Mouse (Mus musculus): ENCODE measurements around the gene Pip5k1a. TPM values are rescaled to one million over a fixed set of nuclear protein-coding genes. Genes with fewer than 3 reads are reported as not detected.
"Not testable (repeated sequence)": the region's sequence is repeated elsewhere in the genome, so short reads cannot be mapped to it uniquely, and the experiment has no call there.

Pip5k1a gene
- polyA plus RNA-seq, 1 experiment from 2014 or later, result 14.6 TPM

- Histone ChIP-seq H3K27me3 (ENCODE audit: control insufficient read depth, insufficient read depth, low read length) (no peaks in the 10 kb centered on the region), H3K4me2 (replicated peaks; ENCODE audit: low read depth, low read length) (no peak overlapping the region), H3K4me1 (ENCODE audit: control insufficient read depth, insufficient read depth, low read length) (peaks cover 12% of the 10 kb centered on the region; the same call in 1 of the 2 replicates), H3K9ac (replicated peaks; ENCODE audit: low read depth, low read length) (no peak overlapping the region), H3K9me3 (ENCODE audit: control insufficient read depth, low read depth, low read length) (no peaks in the 10 kb centered on the region), H3K4me3 (ENCODE audit: low read depth, low read length) (no peak overlapping the region), H3K27ac (ENCODE audit: low read length) (no peak overlapping the region), H3K36me3 (ENCODE audit: control insufficient read depth, insufficient read depth, low read length) (peaks cover 17% of the 10 kb centered on the region)
- ATAC-seq (ENCODE audit: insufficient number of reproducible peaks, insufficient read depth, low FRiP score, low read depth), result no peak
- 34% methylated on average over 5 of the region's 5 CpGs for WGBS
Measured at GRCm38 (mm10) chr3:95027701-95028100, 79.0 kb downstream of the Pip5k1a start.

DNA sequence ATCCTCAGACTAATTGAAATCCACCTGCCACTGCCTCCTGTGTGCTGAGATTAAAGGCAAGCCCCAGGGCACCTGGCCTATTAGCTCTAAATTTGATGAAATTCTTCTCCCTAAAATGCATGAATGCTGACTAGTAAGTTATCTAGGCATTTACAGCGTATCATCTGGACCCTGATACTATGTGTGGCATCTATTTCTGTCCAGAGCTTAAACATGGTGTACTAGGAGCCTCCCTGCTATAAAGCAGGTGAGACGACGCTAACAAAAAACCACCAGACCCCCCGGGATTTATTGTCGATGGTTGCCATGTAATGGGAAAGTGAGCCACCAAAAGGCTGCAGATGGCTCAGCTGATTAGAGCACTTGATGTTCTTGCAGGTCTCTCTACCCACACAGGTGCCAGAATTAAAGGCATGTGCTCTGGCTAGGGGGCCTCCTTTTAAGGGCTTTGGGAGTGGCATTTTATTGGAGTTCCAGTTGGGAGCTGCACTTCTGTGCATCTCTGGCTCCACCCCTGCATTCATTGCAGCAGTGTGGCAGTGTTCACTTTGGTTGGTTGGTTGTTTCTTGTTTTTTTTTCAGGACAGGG lies 79.6 kb downstream of the Pip5k1a start:
- Histone ChIP-seq H3K9me3 (ENCODE audit: control insufficient read depth, low read depth, low read length) (no peaks in the 10 kb centered on the region), H3K36me3 (ENCODE audit: control insufficient read depth, insufficient read depth, low read length) (peaks cover 12% of the 10 kb centered on the region), H3K4me1 (ENCODE audit: control insufficient read depth, insufficient read depth, low read length) (peaks cover 12% of the 10 kb centered on the region; the same call in 1 of the 2 replicates), H3K27me3 (ENCODE audit: control insufficient read depth, insufficient read depth, low read length) (no peaks in the 10 kb centered on the region), H3K27ac (ENCODE audit: low read length) (no peak overlapping the region), H3K4me3 (ENCODE audit: low read depth, low read length) (no peak overlapping the region), H3K4me2 (replicated peaks; ENCODE audit: low read depth, low read length) (no peak overlapping the region), H3K9ac (replicated peaks; ENCODE audit: low read depth, low read length) (no peak overlapping the region)
- ATAC-seq (ENCODE audit: insufficient number of reproducible peaks, insufficient read depth, low FRiP score, low read depth), result no peak
- 62% methylated on average over 5 of the region's 5 CpGs for WGBS

DNA sequence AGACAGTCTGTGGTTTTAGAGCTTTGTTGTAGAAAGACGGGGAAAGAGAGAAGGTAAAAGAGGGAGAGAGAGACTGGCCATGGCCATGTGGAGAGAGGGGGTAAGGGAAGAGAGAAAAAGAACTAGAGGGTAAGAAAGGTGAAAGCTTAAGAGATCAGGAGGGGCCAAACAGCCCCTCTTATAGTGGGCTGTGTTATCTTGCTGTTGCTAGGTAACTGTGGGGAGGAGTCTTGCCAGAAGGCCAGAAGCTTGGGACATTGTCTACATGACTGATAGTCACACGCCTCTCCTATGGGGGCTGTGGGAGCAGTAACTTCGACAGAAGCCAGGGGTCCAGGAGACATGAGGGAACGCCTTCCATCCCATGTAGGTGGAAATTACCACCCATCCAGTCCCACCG lies 81.5 kb downstream of the Pip5k1a start:
- H3K27ac ChIP-seq (ENCODE audit: low read length), result no peak overlapping the region
- WGBS, result 25% methylated on average over 5 of the region's 5 CpGs
- no peak overlapping the region for H3K4me3 ChIP-seq (ENCODE audit: low read depth, low read length)
- no peaks in the 10 kb centered on the region for H3K27me3 ChIP-seq (ENCODE audit: control insufficient read depth, insufficient read depth, low read length)
- ATAC-seq (ENCODE audit: insufficient number of reproducible peaks, insufficient read depth, low FRiP score, low read depth), result no peak
- no peak overlapping the region for H3K4me2 ChIP-seq (replicated peaks; ENCODE audit: low read depth, low read length)
- no peak overlapping the region for H3K9ac ChIP-seq (replicated peaks; ENCODE audit: low read depth, low read length)
- H3K9me3 ChIP-seq (ENCODE audit: control insufficient read depth, low read depth, low read length), result no peaks in the 10 kb centered on the region
- peaks cover 12% of the 10 kb centered on the region; the same call in 1 of the 2 replicates for H3K4me1 ChIP-seq (ENCODE audit: control insufficient read depth, insufficient read depth, low read length)
- no peaks in the 10 kb centered on the region for H3K36me3 ChIP-seq (ENCODE audit: control insufficient read depth, insufficient read depth, low read length)

- ATAC-seq (ENCODE audit: insufficient number of reproducible peaks, insufficient read depth, low FRiP score, low read depth), result no peak
- Histone ChIP-seq H3K4me1 (ENCODE audit: control insufficient read depth, insufficient read depth, low read length) (peaks cover 12% of the 10 kb centered on the region; the same call in 1 of the 2 replicates), H3K9me3 (ENCODE audit: control insufficient read depth, low read depth, low read length) (no peaks in the 10 kb centered on the region), H3K4me3 (ENCODE audit: low read depth, low read length) (no peak overlapping the region), H3K36me3 (ENCODE audit: control insufficient read depth, insufficient read depth, low read length) (no peaks in the 10 kb centered on the region), H3K9ac (replicated peaks; ENCODE audit: low read depth, low read length) (no peak overlapping the region), H3K27ac (ENCODE audit: low read length) (no peak overlapping the region), H3K27me3 (ENCODE audit: control insufficient read depth, insufficient read depth, low read length) (no peaks in the 10 kb centered on the region), H3K4me2 (replicated peaks; ENCODE audit: low read depth, low read length) (no peak overlapping the region; the same call in 1 of the 2 replicates)
- WGBS, result 17% methylated on average over 11 of the region's 11 CpGs
Measured at GRCm38 (mm10) chr3:95024551-95024950, 82.2 kb downstream of the Pip5k1a start.

DNA sequence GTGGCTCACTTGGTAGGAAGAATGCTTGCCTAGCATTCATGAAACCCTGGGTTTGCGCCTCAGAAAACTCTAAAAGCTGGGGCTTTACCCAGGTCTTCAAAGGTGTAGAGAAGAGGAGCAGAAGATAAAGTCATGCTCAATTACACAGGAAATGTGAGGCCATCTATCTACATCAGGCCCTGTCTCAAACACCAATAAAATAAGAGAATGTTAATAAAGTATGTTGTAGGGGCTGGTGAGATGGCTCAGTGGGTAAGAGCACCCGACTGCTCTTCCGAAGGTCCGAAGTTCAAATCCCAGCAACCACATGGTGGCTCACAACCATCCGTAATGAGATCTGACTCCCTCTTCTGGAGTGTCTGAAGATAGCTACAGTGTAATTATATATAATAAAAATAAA lies 85.8 kb downstream of the Pip5k1a start:
- WGBS, result 90% methylated on average over 5 of the region's 5 CpGs
- not testable (repeated sequence) for H3K4me2 ChIP-seq (replicated peaks; ENCODE audit: low read depth, low read length)

DNA sequence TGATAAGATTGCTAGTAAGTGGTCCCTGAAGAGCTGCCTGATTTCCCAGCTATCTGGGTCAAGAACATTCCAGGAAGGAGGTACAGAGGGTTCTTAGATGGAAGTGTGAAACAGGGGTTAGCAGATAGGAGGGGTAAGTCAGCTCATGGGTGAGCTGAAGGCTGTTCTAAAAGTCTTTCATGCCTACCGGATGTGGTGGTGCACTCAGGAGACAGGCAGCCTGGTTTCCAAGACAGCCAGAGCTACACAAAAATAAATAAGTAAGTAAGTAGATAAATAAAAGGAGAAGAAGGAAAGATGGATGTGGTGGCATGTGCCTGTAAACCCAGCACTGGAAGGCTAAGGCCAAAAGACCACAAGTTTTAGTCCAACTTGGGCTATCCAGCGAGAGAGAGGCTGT lies 88.0 kb downstream of the Pip5k1a start:
- no peaks in the 10 kb centered on the region for H3K9me3 ChIP-seq (ENCODE audit: control insufficient read depth, low read depth, low read length)
- H3K4me1 ChIP-seq (ENCODE audit: control insufficient read depth, insufficient read depth, low read length), result peaks cover 10% of the 10 kb centered on the region
- H3K27me3 ChIP-seq (ENCODE audit: control insufficient read depth, insufficient read depth, low read length), result no peaks in the 10 kb centered on the region
- no peak overlapping the region for H3K27ac ChIP-seq (ENCODE audit: low read length)
- no peak overlapping the region for H3K9ac ChIP-seq (replicated peaks; ENCODE audit: low read depth, low read length)
- 84% methylated on average over 2 of the region's 2 CpGs for WGBS
- no peak overlapping the region for H3K4me3 ChIP-seq (ENCODE audit: low read depth, low read length)
- H3K4me2 ChIP-seq (replicated peaks; ENCODE audit: low read depth, low read length), result no peak overlapping the region
- no peaks in the 10 kb centered on the region for H3K36me3 ChIP-seq (ENCODE audit: control insufficient read depth, insufficient read depth, low read length)
- no peak for ATAC-seq (ENCODE audit: insufficient number of reproducible peaks, insufficient read depth, low FRiP score, low read depth)

More for the DNA sequence above, 85.8 kb downstream of the Pip5k1a start:
- not testable (repeated sequence) for ATAC-seq (ENCODE audit: insufficient number of reproducible peaks, insufficient read depth, low FRiP score, low read depth); H3K27me3 ChIP-seq (ENCODE audit: control insufficient read depth, insufficient read depth, low read length); H3K9me3 ChIP-seq (ENCODE audit: control insufficient read depth, low read depth, low read length); H3K27ac ChIP-seq (ENCODE audit: low read length); H3K36me3 ChIP-seq (ENCODE audit: control insufficient read depth, insufficient read depth, low read length); H3K4me3 ChIP-seq (ENCODE audit: low read depth, low read length); H3K9ac ChIP-seq (replicated peaks; ENCODE audit: low read depth, low read length)
- H3K4me1 ChIP-seq (ENCODE audit: control insufficient read depth, insufficient read depth, low read length), result peaks cover 16% of the 10 kb centered on the region; the same call in 1 of the 2 replicates

- H3K9ac ChIP-seq (replicated peaks; ENCODE audit: low read depth, low read length), result peak overlapping the region; percentile 2; the same call in 1 of the 2 replicates
- peaks cover 7% of the 10 kb centered on the region for H3K36me3 ChIP-seq (ENCODE audit: control insufficient read depth, insufficient read depth, low read length)
- peaks cover 17% of the 10 kb centered on the region for H3K4me1 ChIP-seq (ENCODE audit: control insufficient read depth, insufficient read depth, low read length)
- peak overlapping the region; percentile 72 for H3K4me2 ChIP-seq (replicated peaks; ENCODE audit: low read depth, low read length)
- H3K27ac ChIP-seq (ENCODE audit: low read length), result peak overlapping the region; percentile 99; the same call in 1 of the 2 replicates
- H3K9me3 ChIP-seq (ENCODE audit: control insufficient read depth, low read depth, low read length), result no peaks in the 10 kb centered on the region
- whole genome bisulfite sequencing, result 4% methylated on average over 21 of the region's 21 CpGs
- H3K4me3 ChIP-seq (ENCODE audit: low read depth, low read length), result peak overlapping the region; percentile 82
- no peak for ATAC-seq (ENCODE audit: insufficient number of reproducible peaks, insufficient read depth, low FRiP score, low read depth)
- no peaks in the 10 kb centered on the region for H3K27me3 ChIP-seq (ENCODE audit: control insufficient read depth, insufficient read depth, low read length)
Measured at GRCm38 (mm10) chr3:95016532-95017056, 90.1 kb downstream of the Pip5k1a start.

DNA sequence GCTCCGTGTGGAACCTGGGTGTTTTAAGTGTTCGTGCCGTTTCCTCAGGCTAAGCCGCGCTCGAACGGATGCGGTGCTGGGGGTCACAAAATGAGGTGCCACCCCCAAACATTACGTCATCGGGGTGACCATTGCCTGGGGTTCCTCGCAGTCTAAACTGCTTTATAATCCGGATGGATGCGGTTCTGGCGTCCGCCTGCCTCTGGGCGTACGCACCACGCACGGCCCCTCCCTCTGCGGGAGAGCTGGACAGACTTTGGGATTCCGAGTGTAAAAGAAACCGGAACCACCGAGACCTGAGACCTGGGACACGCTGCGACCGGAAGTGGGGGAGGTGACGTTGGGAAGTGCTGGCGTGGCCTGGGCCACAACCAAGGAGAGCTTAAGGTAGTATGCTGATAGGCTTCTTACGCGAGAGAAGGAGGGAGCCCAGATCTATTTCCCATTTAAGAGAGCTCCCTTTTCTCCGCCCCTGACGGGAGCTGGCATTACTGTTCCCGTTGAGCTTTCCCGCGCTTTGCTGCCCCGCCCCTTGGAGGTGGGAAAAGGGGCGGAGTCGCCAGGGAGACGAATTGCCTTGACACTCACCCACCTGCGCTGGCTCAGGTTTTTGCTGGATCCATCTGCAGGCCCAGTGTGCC lies 90.7 kb downstream of the Pip5k1a start:
- peak overlapping the region; percentile 82 for H3K4me3 ChIP-seq (ENCODE audit: low read depth, low read length)
- H3K36me3 ChIP-seq (ENCODE audit: control insufficient read depth, insufficient read depth, low read length), result peaks cover 12% of the 10 kb centered on the region
- H3K27me3 ChIP-seq (ENCODE audit: control insufficient read depth, insufficient read depth, low read length), result no peaks in the 10 kb centered on the region
- peak overlapping the region; percentile 99 for H3K27ac ChIP-seq (ENCODE audit: low read length)
- peaks cover 17% of the 10 kb centered on the region for H3K4me1 ChIP-seq (ENCODE audit: control insufficient read depth, insufficient read depth, low read length)
- H3K9ac ChIP-seq (replicated peaks; ENCODE audit: low read depth, low read length), result peak overlapping the region; percentile 61
- H3K9me3 ChIP-seq (ENCODE audit: control insufficient read depth, low read depth, low read length), result no peaks in the 10 kb centered on the region
- H3K4me2 ChIP-seq (replicated peaks; ENCODE audit: low read depth, low read length), result peak overlapping the region; percentile 72
- WGBS, result under 1% methylated on average over 39 of the region's 40 CpGs
- peak; percentile 80 for ATAC-seq (ENCODE audit: insufficient number of reproducible peaks, insufficient read depth, low FRiP score, low read depth)

Measured in stomach, embryonic 14.5 days (tissue).